Mouse (Mus musculus): ENCODE measurements around the gene Lmntd1. TPM values are rescaled to one million over a fixed set of nuclear protein-coding genes. Genes with fewer than 3 reads are reported as not detected.

Gene Lmntd1
- polyA plus RNA-seq, 1 experiment from 2014 or later, result not detected

DNA sequence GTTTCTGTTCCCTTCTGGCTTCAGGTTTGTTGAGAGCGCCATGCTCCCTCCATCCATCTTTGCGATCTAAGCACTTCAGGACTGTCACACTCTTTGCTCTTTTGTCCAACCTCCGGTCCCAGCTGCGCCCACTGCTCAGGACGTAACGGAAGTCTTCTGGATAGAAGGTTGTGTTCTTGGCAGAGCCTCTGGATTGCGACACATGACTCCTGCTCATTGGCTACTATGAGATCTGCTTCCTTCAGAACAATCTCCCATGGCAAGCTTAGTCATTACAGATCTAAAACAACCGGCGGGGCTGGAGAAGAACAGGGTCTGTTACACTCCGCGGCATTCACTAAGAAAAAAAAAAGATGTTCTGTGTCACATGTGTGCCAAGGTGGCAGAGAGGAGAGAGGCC lies 247.6 kb downstream of the Lmntd1 start:
- no peaks in the 10 kb centered on the region for H3K27me3 ChIP-seq
- POLR2A ChIA-PET, result interaction anchor here (0.6 kb wide), 1 partner anchor 179 kb away, joined by 4 read pairs; no protein-coding TSS in a partner anchor
- no peak for TF ChIP-seq CTCF (IDR thresholded peaks at IDR 0.05)
- DNase-seq (ENCODE audit: low read depth, low spot score) (no peak), ATAC-seq (no peak)
- in situ Hi-C loops (cut with MboI; ENCODE audit: low pct_unique_long_range_greater_than_20kb), result loop anchor here (10.0 kb wide), 3 partner anchors 288 to 918 kb away; no protein-coding TSS in a partner anchor
- CTCF ChIA-PET, result no interaction called here

DNA sequence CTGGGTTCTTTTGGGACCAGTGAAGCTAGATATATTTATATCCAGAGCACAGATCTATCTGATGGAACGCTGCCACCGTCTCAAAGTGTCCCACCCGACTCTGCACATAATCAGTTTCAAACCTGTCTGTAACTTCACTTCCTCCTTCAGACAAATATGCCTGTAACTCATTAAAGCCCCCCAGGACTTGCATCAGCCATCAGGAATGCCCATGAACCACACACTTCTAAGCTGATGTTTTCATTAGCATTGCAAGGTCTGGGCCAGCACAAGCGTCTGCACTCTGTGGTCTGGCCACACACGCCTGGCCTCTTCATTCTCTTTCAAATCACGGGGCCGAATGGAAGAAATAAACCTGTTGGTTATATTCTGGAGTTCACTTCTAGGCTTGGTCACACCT lies 250.4 kb downstream of the Lmntd1 start:
- POLR2A ChIA-PET, result interaction anchor here (0.5 to 1.5 kb wide), 3 partner anchors 14 to 1289 kb away, joined by 3 to 5 read pairs (median 3); no protein-coding TSS in a partner anchor
- CTCF ChIA-PET, result interaction anchor here (1.1 kb wide), 1 partner anchor 41 kb away, joined by 4 read pairs; no protein-coding TSS in a partner anchor
- H3K27me3 ChIP-seq, result no peaks in the 10 kb centered on the region
- in situ Hi-C loops (cut with MboI; ENCODE audit: low pct_unique_long_range_greater_than_20kb), result loop anchor here (5.0 to 10.0 kb wide), 4 partner anchors 291 to 921 kb away; no protein-coding TSS in a partner anchor
- no peak for DNase-seq (ENCODE audit: low read depth, low spot score)
- no peak for ATAC-seq
- no peak for TF ChIP-seq CTCF (IDR thresholded peaks at IDR 0.05)

DNA sequence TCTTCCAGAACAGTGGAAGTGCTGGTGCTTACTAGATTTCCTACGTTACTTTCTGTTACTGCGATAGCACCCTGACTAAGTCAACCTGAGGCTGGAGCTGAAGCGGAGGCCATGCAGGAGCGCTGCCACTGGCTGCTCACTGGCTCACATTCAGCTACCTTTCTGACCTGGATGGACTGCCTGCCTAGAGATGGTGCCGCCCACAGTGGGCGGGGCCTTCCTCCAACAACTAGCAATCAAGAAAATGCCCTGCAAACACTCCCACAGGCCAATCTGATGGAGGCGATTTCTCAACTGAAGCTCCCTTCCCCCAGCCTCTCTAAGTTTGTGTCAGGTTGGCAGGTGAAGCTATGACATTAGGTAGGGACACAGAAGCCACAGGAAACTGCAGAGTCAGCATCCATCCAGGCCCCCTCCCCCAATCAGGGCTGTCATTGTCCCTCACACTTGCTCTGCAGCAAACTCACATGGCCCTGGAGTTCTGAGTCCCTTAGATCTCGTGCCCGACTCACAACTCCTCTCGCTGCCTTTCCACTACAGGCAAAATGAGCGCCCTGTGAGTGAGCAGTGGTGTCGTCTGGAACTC lies 252.9 kb downstream of the Lmntd1 start:
- ChIA-PET POLR2A (interaction anchor here (0.5 to 0.7 kb wide), 2 partner anchors 330 to 387 kb away, joined by 3 read pairs; no protein-coding TSS in a partner anchor), CTCF (interaction anchor here (0.9 to 2.7 kb wide), 11 partner anchors 8 to 911 kb away, joined by 3 to 15 read pairs (median 6); no protein-coding TSS in a partner anchor)
- no peak for TF ChIP-seq CTCF (IDR thresholded peaks at IDR 0.05)
- H3K27me3 ChIP-seq, result no peaks in the 10 kb centered on the region
- DNase-seq (ENCODE audit: low read depth, low spot score) (no peak), ATAC-seq (no peak)
- in situ Hi-C loops (cut with MboI; ENCODE audit: low pct_unique_long_range_greater_than_20kb), result loop anchor here (5.0 to 10.0 kb wide), 4 partner anchors 294 to 924 kb away; no protein-coding TSS in a partner anchor

DNA sequence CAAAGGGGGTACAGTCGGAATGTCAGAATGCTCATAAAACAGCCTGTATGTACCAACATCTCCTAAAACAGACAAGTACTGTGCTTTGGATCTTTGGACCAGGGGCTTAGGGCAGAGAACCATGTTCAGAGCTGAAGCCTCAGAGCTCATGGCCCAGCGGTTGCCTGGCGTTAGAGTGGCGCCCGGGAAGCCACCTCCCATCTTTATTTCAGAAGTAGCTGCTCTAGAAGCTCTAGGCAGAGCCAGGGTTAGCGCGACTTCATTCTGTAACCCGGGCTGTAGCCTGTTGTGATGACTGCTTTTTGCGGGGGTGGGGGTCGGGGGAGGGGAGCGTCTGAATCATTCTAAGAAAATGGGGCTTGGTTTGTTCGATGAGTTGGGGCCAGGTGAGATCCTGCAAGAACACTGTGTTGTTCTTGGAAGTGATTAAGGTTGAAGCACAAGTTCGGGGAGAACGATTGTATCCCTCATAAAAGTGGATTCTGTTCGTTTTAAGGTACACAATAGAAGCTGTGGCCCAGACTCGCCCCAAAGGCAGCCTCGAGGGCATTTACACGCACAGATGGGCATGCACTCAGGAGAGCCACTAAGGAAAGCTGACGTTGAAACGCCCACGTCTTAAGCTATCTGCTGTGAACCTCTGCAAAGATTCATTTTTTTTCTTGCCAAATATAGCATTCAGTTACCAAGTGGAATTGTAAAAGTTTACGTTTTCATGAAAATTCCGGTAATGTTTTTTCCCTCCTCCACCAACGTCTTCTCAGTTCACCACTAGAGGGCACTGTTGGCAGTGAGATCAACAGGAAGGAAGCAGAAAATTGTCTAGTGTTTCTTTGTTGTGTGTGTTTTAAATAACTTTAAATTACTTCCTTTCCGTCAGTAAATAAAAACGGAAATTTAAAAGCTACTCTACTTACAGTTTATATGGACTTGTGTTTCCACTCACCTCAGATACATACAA lies 254.4 kb downstream of the Lmntd1 start:
- no peak for TF ChIP-seq CTCF (IDR thresholded peaks at IDR 0.05)
- no peaks in the 10 kb centered on the region for H3K27me3 ChIP-seq
- DNase-seq (ENCODE audit: low read depth, low spot score) (no peak), ATAC-seq (no peak)
- in situ Hi-C loops (cut with MboI; ENCODE audit: low pct_unique_long_range_greater_than_20kb), result loop anchor here (5.0 to 10.0 kb wide), 4 partner anchors 295 to 925 kb away; no protein-coding TSS in a partner anchor
- CTCF ChIA-PET, result interaction anchor here (0.6 to 2.7 kb wide), 17 partner anchors 10 to 913 kb away, joined by 3 to 15 read pairs (median 3); no protein-coding TSS in a partner anchor
- POLR2A ChIA-PET, result no interaction called here

DNA sequence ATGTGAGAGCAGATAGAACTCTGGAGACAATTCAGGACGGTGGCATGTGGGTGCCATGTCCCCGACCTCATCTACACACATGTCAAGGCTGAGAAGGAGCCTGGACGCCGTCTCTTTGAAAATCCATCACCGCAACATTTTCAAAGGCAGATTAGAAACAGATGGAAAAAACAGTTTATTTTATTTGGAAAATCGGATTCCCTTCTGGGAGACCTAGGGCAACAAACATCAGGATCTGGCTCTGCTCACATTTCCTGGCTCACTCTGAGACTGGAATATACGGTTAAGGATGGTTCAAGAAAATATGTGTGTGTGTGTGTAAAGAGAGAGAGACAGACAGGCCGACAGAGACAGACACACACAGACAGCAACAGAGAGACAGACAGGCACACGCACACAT lies 256.1 kb downstream of the Lmntd1 start:
- no peaks in the 10 kb centered on the region for H3K27me3 ChIP-seq
- ChIA-PET POLR2A (no interaction called here), CTCF (no interaction called here)
- in situ Hi-C loops (cut with MboI; ENCODE audit: low pct_unique_long_range_greater_than_20kb), result no loop called here
- DNase-seq (ENCODE audit: low read depth, low spot score) (no peak), ATAC-seq (no peak)
- no peak for TF ChIP-seq CTCF (IDR thresholded peaks at IDR 0.05)

DNA sequence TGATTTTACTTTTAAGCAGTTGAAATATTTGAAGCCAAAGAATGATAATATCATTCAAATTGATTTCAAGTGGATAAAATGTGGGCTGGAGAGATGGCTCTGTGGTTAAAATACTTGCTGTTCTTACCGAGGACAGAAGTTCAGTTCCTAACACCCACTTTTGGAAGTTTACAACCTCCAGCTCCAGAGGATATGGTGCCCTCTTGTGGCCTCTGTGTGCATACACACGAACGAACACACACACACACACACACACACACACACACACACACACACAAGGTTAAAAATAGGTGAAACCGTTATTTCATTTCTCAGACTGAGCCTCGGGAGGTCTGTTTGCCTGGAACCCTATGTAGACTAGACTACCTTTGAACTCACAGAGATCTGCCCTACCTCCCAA lies 260.3 kb downstream of the Lmntd1 start:
- ATAC-seq, result no peak
- POLR2A ChIA-PET, result no interaction called here
- TF ChIP-seq CTCF (IDR thresholded peaks at IDR 0.05), result peak; percentile 21
- in situ Hi-C loops (cut with MboI; ENCODE audit: low pct_unique_long_range_greater_than_20kb), result no loop called here
- H3K27me3 ChIP-seq, result no peaks in the 10 kb centered on the region
- CTCF ChIA-PET, result interaction anchor here (0.7 kb wide), 1 partner anchor 89 kb away, joined by 3 read pairs; no protein-coding TSS in a partner anchor
- DNase-seq (ENCODE audit: low read depth, low spot score), result no peak

DNA sequence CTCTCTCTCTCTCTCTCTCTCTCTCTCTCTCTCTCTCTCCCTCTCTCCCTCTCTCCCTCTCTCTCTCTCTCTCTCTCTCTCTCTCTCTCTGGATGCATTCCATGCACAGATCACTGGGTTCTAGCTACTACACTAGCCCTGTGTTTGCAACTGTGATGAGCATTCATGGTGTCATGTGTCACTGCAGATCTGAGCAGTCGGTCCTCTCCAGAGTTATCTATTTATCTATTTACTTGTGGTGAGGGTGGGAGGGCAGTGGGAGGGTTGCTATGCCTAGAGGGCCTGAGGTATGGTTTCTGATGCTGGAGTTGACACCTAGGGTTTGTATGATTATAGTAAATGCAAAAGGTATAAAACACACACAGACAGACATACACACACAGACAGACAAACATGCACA lies 261.4 kb downstream of the Lmntd1 start:
- H3K27me3 ChIP-seq, result no peaks in the 10 kb centered on the region
- TF ChIP-seq CTCF (IDR thresholded peaks at IDR 0.05), result no peak
- ATAC-seq, result peak; percentile 39
- ChIA-PET POLR2A (interaction anchor here (0.7 kb wide), 1 partner anchor 110 kb away, joined by 3 read pairs; no protein-coding TSS in a partner anchor), CTCF (no interaction called here)
- in situ Hi-C loops (cut with MboI; ENCODE audit: low pct_unique_long_range_greater_than_20kb), result no loop called here
- DNase-seq (ENCODE audit: low read depth, low spot score), result no peak

DNA sequence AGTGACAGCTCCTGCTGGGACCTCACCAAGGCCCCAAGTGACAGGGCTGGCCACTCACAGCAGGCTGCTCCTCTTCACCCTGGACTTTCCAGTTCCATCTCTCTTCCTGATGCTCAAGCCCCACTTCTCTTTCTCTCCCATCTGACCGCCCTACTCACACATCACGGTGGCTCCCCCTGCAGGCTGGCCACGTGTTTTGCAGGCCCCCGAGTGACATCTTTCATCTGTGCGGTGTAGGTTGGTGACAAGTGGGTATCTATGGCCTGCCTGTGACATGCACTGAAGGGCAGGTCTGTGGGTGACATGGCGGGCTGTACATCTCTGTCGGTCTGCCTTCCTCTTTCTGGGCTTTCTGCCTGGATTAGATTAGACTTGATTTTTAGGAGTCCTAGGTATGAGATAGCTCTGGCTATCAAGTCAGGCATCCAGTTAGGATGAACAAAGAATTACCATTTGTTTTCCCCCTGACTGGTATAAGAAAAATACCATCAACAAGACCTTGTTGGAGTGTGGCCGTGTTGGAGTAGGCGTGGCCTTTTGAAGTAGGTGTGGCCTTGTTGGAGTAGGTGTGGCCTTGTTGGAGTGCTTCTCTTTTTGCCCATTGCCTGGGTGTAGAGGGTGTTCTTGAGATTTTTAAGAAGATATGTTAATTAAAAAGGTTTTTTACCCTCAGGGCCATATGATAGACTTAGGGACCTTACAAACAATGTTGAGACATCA lies 265.8 kb downstream of the Lmntd1 start:
- ATAC-seq, result no peak
- in situ Hi-C loops (cut with MboI; ENCODE audit: low pct_unique_long_range_greater_than_20kb), result no loop called here
- CTCF ChIA-PET, result interaction anchor here (1.0 kb wide), 2 partner anchors 8 to 103 kb away, joined by 3 read pairs; no protein-coding TSS in a partner anchor

DNA sequence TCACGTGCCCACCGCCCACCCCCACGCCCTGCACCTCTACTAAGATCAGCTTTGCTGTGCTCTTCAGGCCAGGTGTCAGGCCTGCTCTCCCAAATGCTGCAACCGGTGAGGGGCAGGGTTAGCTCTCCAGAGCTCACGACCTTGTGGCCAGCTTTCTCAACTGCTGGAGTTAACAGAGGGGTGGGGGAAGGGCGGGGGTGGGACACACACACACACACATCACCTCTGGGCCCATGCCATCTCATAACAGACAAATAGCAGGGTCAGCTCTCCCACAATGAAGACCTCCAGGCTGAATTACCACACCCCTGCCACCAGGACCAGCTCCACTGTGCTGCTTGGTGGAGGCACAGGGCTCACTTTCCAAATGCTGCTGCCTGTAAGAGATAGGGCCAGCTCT lies 266.5 kb downstream of the Lmntd1 start:
- ATAC-seq (no peak), DNase-seq (ENCODE audit: low read depth, low spot score) (no peak)
- H3K27me3 ChIP-seq, result no peaks in the 10 kb centered on the region
- POLR2A ChIA-PET, result interaction anchor here (1.4 kb wide), 1 partner anchor 137 kb away, joined by 3 read pairs; the partner anchor contains the start of genes Casc1 and Etfrf1
- in situ Hi-C loops (cut with MboI; ENCODE audit: low pct_unique_long_range_greater_than_20kb), result no loop called here
- TF ChIP-seq CTCF (IDR thresholded peaks at IDR 0.05), result no peak
- CTCF ChIA-PET, result interaction anchor here (1.0 to 1.2 kb wide), 4 partner anchors 9 to 147 kb away, joined by 3 to 5 read pairs (median 3); no protein-coding TSS in a partner anchor

More for the DNA sequence above, 265.8 kb downstream of the Lmntd1 start:
- POLR2A ChIA-PET, result no interaction called here
- no peak for DNase-seq (ENCODE audit: low read depth, low spot score)
- peak; percentile 52 for TF ChIP-seq CTCF (IDR thresholded peaks at IDR 0.05)
- H3K27me3 ChIP-seq, result no peaks in the 10 kb centered on the region

Data from Patski (cell line).